Mouse (Mus musculus) midbrain, postnatal 0 days (tissue): ENCODE measurements around the gene Myo18b. TPM values are rescaled to one million over a fixed set of nuclear protein-coding genes. Genes with fewer than 3 reads are reported as not detected.

Source experiments
- ATAC-seq: fragments of 200-750 bp; cut with Nextera tagmentation; 2 replicates; pipeline ENCODE4 v1.8.0; 2017; ENCODE audit warnings: moderate number of reproducible peaks, mild to moderate bottlenecking, moderate TSS enrichment, moderate library complexity; ENCODE audit not compliant: low FRiP score
- DNase-seq: peaks from one replicate; pipeline ENCODE4 v3.0.0-alpha.2; 2015; ENCODE audit warnings: low spot score
- H3K27ac ChIP-seq: fragments of 300-500 bp; sonication (generic); 2 replicates; pipeline ENCODE4 v1.5.1; 2014; ENCODE audit warnings: low read depth, mild to moderate bottlenecking, low read length, mixed read lengths
- H3K27me3 ChIP-seq: fragments of 300-500 bp; sonication (generic); 2 replicates; pipeline ENCODE4 v1.6.1; 2014; ENCODE audit warnings: low read length, control low read depth, mixed read lengths; ENCODE audit not compliant: insufficient read depth
- H3K36me3 ChIP-seq: fragments of 300-500 bp; sonication (generic); 2 replicates; pipeline ENCODE4 v1.6.1; 2014; ENCODE audit warnings: low read length, control low read depth, mixed read lengths; ENCODE audit not compliant: insufficient read depth
- H3K4me1 ChIP-seq: fragments of 300-500 bp; sonication (generic); 2 replicates; pipeline ENCODE4 v1.6.1; 2014; ENCODE audit warnings: mild to moderate bottlenecking, control low read depth, antibody characterized with exemption, low read length, mixed read lengths; ENCODE audit not compliant: insufficient read depth
- H3K4me2 ChIP-seq: fragments of 300-500 bp; sonication (generic); 2 replicates; pipeline ENCODE4 v1.6.1; 2014; ENCODE audit warnings: low read depth, mild to moderate bottlenecking, low read length, mixed read lengths; ENCODE audit not compliant: poor library complexity, severe bottlenecking
- H3K4me3 ChIP-seq: fragments of 300-500 bp; sonication (generic); 2 replicates; pipeline ENCODE4 v1.5.1; 2014; ENCODE audit warnings: low read depth, mild to moderate bottlenecking, low read length, moderate library complexity
- H3K9ac ChIP-seq: fragments of 300-500 bp; sonication (generic); replicated peaks from 2 replicates; pipeline ENCODE4 v1.6.1; 2014; ENCODE audit warnings: mild to moderate bottlenecking, low read length, moderate library complexity, mixed read lengths; ENCODE audit not compliant: poor library complexity, severe bottlenecking
- H3K9me3 ChIP-seq: fragments of 300-500 bp; sonication (generic); 2 replicates; pipeline ENCODE4 v1.6.1; 2016; ENCODE audit warnings: low read length, control low read depth
- CTCF ChIP-seq: IDR thresholded peaks from 2 replicates; pipeline ENCODE4 v1.5.1; 2016; ENCODE audit warnings: antibody characterized with exemption, mild to moderate bottlenecking
- WGBS: fragments of 180-500 bp; shearing (Covaris S2); extraction: QIAGEN DNeasy Blood & Tissue Kit; methylation state at CpG from one replicate; pipeline ENCODE4 v1.1.7; 2014; 5-methylcytosine and 5-hydroxymethylcytosine counted together
- polyA plus RNA-seq: library from polyadenylated mRNA; unstranded; fragments of >200 nt; fragmentation: Nextera tagmentation; extraction: Ambion mirVana; gene quantifications from 2 replicates; pipeline ENCODE4 v1.2.1, GENCODE M21; 2015
- total RNA-seq: library from RNA; depleted of rRNA; stranded (reverse); fragments of >200 nt; gene quantifications from 2 replicates; pipeline ENCODE4 v1.2.3, GENCODE M21; 2014; rRNA removed

The Myo18b gene
- total RNA-seq (1.1 and 1.9 TPM in 2 replicates), polyA plus RNA-seq (1.3 and 1.7 TPM in 2 replicates)

DNA sequence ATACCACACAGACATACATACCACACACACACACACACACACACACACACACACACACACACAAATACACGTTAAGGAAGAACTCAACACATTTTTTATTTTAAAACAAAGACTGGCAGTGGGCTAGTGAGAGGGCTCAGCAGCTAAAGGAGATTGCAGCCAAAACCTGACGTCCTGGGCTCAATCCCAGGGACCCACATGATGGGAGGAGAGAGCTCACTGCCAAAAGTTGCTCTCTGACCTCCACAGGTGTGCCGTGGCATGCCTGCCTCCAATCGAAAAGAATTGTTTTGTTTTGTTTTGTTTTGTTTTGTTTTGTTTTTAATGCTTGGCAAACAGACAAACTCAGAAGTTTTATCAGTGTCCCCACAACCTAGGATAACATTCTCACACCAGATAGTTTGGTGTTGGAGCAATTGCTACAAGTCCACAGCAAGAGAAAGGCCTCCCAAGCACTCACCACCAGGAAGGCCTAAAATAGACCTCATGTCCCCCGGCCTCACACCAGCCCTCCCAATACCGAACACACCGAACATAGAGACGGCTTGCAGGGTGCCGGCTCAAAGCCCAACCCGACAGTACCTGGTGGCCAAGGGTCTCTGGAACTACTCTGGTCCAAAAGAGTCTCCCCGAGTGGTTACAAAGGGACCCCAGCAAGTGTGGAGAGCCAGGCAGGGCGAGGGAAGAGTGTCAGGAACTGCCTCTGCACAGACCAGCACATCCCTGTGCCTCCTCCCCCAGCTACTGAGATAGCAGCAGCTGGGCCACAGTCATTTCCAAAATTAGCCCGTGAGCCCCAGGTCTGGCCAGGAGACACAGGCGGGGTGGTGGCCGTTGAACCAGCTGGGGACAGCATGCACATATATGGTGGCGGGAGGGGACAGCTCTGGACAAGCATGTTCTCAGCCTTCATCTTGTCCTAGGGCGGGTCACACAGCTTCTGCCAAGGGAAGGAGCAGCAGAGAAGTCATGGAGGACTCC is at the start of gene Myo18b:
Gene Myo18b (minus strand): TSS at position 689 of the 981 bp plus-strand sequence.
- H3K9me3 ChIP-seq, result no peaks in the 10 kb centered on the region
- DNase-seq, result no peak
- WGBS, result 81% methylated on average over 17 of the region's 17 CpGs
- no peak within 1 kb of the TSS for H3K27ac ChIP-seq
- H3K9ac ChIP-seq, result no peak within 1 kb of the TSS
- H3K4me3 ChIP-seq, result no peak within 1 kb of the TSS
- no peak within 1 kb of the TSS for H3K4me2 ChIP-seq
- no peak for TF ChIP-seq CTCF
- H3K27me3 ChIP-seq, result no peaks in the 10 kb centered on the region
- peaks cover 3% of the 10 kb centered on the region; the same call in 1 of the 2 replicates for H3K4me1 ChIP-seq
- ATAC-seq, result no peak
- H3K36me3 ChIP-seq, result no peaks in the 10 kb centered on the region

DNA sequence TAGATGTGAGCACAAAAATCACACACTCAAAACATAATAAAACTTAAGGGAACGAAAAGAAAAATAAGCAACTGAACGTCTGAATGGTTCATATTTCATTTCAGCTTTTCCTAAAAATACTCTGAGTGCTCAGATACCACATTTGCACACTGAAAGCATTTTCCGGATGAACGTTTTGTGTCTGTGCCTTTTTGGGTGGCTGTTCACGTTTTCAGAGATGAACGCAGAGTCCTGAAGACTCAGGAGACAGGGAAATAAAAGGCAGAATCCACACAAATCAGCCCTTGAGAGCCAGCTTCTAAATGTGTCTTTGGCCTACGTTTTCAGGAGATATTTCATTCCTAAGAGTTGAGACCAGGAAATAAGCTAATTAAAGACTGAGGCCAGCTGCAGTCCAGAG is 49.8 kb upstream of the Myo18b start:
- H3K27ac ChIP-seq, result no peak overlapping the region
- no peaks in the 10 kb centered on the region for H3K27me3 ChIP-seq
- DNase-seq (no peak), ATAC-seq (no peak)
- peaks cover 4% of the 10 kb centered on the region for H3K36me3 ChIP-seq
- no peak overlapping the region for H3K9ac ChIP-seq
- no peak overlapping the region for H3K4me3 ChIP-seq
- H3K4me2 ChIP-seq, result no peak overlapping the region
- TF ChIP-seq CTCF, result no peak
- WGBS, result 78% methylated on average over 7 of the region's 7 CpGs
- no peaks in the 10 kb centered on the region for H3K9me3 ChIP-seq
- no peaks in the 10 kb centered on the region for H3K4me1 ChIP-seq

DNA sequence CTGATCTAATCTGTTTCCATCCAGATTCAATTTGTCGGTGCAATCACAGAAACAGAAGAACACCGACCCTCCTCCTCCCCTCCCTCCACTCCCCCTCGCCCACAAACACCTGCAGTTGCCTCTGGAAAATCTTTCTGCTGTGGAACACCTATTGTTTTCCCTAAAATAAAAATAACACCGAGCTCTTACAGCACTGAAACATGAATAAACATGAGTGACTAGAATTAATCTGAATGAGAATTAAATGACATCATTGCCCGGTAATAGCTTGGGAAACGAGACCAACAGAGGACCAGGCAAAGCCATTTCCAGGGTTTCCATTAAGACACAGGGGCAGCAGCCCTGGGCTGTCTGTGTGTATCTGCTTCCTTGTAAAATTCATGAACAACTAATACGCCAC is 46.1 kb upstream of the Myo18b start:
- Histone ChIP-seq H3K9me3 (no peaks in the 10 kb centered on the region), H3K9ac (0 out of 2 replicates have a peak overlapping the region, but pooled peaks have one; percentile 1)
- 23% methylated on average over 7 of the region's 7 CpGs for WGBS

DNA sequence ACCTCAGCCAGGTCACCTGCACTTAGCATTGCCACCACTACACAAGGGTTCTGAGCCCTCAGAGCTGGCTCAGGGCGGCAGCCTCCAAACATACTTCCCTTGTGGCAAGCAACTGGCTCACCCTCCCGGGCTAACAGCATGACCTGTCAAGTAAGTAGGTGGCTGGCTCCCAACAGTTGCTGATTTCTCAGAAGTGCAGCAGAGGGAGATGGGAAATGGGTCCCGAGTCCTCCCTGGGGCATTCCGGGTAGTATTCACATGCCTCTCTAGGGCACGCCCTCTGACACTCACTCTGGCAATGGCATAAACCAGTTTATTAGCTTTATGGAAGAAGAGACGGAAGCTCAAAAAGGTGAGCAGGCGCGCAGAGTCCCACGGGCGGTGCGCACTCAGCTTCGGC is 44.8 kb upstream of the Myo18b start:
- no peak for TF ChIP-seq CTCF
- ATAC-seq, result no peak
- WGBS, result 95% methylated on average over 12 of the region's 12 CpGs

More for the DNA sequence above, 46.1 kb upstream of the Myo18b start:
- Histone ChIP-seq H3K4me2 (no peak overlapping the region), H3K27me3 (no peaks in the 10 kb centered on the region), H3K4me3 (no peak overlapping the region), H3K36me3 (peaks cover 19% of the 10 kb centered on the region), H3K27ac (peak overlapping the region; percentile 59; the same call in 1 of the 2 replicates), H3K4me1 (no peaks in the 10 kb centered on the region)
- ATAC-seq, result peak; percentile 64
- no peak for DNase-seq
- TF ChIP-seq CTCF, result no peak

DNA sequence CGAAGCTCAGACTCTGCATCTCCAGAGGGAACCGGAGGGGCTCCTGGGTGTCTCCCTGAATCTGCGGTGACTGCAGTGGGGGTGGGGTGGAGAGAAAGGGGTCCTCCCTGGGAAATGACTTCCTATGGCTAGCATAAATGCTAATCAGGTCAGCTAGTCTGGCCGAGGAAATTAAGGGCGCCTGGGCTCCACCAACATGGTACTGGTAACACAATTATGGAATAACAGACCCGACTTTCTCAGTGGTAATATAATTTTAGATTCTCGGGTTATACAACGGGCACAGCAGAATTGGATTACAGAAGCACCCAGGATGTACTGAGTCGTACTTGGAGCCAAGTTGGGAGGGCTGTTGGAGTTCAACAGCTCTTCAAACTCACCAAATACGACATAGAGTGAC is 40.5 kb upstream of the Myo18b start:
- no peak for ATAC-seq

More for the DNA sequence above, 44.8 kb upstream of the Myo18b start:
- Histone ChIP-seq H3K27ac (no peak overlapping the region), H3K4me3 (no peak overlapping the region), H3K36me3 (peaks cover 20% of the 10 kb centered on the region), H3K9me3 (no peaks in the 10 kb centered on the region), H3K27me3 (no peaks in the 10 kb centered on the region), H3K4me2 (no peak overlapping the region), H3K9ac (no peak overlapping the region), H3K4me1 (no peaks in the 10 kb centered on the region)
- DNase-seq, result no peak

DNA sequence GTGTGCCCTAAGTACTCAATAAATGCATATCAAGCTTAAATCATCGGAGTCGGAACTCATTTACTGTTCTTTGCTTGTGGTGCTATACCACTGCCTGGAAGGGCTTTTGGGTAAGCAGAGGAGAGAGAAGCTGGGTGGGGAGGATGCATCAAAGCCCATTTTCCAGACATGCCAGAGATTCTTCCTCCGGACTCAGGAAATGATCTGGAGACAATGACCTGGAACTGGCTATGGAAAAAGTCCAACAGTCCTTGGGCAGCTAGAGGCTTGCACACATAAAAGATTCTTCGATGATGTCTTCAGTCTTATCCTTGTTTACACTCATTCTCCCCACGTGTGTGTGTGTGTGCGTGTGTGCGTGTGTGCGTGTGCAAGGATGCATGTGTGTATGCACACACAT is 39.3 kb upstream of the Myo18b start:
- no peak for DNase-seq
- H3K36me3 ChIP-seq, result peaks cover 32% of the 10 kb centered on the region
- no peak for TF ChIP-seq CTCF
- H3K4me3 ChIP-seq, result no peak overlapping the region
- no peaks in the 10 kb centered on the region for H3K27me3 ChIP-seq
- 91% methylated on average over 8 of the region's 8 CpGs for WGBS
- H3K9ac ChIP-seq, result no peak overlapping the region
- no peaks in the 10 kb centered on the region for H3K9me3 ChIP-seq
- H3K27ac ChIP-seq, result no peak overlapping the region
- ATAC-seq, result no peak
- H3K4me2 ChIP-seq, result no peak overlapping the region
- no peaks in the 10 kb centered on the region for H3K4me1 ChIP-seq

More for the DNA sequence above, 40.5 kb upstream of the Myo18b start:
- Histone ChIP-seq H3K4me2 (no peak overlapping the region), H3K4me1 (no peaks in the 10 kb centered on the region), H3K9ac (no peak overlapping the region), H3K4me3 (no peak overlapping the region), H3K27ac (no peak overlapping the region), H3K36me3 (peaks cover 32% of the 10 kb centered on the region), H3K27me3 (no peaks in the 10 kb centered on the region), H3K9me3 (no peaks in the 10 kb centered on the region)
- no peak for DNase-seq
- no peak for TF ChIP-seq CTCF
- WGBS, result 85% methylated on average over 10 of the region's 10 CpGs
